Mouse (Mus musculus): ENCODE measurements around the gene Bricd5. TPM values are rescaled to one million over a fixed set of nuclear protein-coding genes. Genes with fewer than 3 reads are reported as not detected.

The Bricd5 gene
- total RNA-seq, 2 experiments from 2014 or later = 0.42 to 0.53 TPM

DNA sequence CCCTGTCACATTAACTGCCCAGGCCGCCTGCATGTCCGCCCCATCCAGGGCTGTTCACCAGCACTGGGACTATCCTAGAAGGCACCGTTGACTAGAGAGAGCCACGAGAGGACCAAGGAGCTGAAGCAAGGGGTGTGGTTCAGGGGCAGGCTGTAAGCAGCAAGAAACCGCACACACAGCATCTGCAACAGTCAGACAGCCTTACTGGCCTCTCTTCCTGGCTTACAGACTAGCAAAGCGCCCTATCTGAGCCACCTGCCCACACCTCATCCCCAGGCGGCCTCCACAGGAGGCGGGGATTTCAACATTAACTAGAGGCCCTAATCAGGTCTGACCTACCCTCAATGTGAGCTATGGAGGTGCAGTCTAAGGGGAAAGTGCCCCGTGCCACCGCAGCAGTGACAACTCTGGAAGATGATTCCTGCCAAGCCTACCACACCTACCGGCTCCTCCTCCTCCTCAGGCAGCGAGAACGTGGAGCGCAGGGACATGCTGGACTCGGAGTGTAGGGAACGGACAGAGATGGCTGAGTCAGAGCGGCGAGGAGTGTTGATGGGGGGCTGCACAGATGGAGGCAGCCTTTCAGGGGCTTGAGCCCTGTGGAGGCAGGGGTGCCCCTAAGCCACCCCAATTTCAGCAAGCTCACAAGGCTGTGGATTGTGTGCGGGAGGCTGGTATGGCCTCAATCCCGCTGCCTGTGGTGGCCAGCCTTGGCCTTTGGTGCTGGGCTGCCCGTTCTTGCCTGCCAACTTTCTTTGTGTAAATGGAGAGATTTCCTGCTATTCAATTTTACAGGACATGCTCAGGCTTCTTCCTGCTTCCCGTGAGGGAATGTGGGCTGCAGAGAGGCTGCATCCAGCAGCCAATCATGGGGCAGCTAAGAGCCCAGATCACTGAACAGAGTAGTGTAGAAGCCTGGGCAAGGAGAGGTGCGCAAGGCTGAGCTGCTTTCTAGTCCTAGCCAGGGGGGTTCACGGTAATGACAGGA lies 40.9 kb downstream of the Bricd5 start:
- no peak for DNase-seq (ENCODE audit: low spot score in 2 of 2)

DNA sequence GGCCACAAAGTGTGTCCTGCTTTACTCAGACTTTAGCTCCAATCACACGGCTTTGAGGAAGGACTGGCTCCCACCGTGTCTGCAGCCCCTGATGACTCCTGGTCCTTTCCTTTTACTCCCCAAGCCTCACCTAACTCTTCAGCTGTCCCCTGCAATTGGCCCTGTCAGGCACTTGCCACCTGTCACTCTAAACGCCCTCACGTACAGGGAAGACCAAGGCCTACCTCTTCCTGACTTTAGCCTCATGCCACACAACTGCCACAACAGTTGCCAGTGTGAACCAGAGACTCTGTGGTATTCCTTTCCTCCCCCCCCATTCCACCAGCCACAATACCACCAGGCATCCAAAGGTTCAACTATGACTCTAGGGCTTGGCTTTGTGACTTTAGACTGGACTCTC lies 46.8 kb downstream of the Bricd5 start:
- no peak for DNase-seq (ENCODE audit: low spot score in 2 of 2)

DNA sequence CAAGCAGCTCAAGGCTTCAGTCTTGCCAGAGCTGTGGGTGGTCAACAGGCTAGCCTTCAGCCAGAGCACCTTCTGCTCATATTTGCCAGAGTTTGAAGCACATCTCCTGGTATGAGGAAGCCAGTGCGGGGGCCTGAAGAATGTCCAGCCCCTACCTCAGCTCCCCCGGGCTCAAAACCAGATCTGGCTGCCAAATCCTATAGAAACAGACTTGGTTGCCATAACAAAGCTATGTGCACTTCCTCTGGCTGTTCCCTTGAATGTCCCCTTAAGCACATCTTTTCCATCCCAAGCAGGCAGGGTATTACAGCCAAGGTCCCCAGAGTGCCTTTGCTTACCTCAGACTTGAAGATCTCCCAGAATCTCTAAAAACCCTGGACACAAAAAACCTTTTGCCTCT lies 51.0 kb downstream of the Bricd5 start:
- no peak for DNase-seq (ENCODE audit: low spot score in 2 of 2)

Other genes with a start within 250 kb of the Bricd5 start
- 1 to 10 TPM; 2.2 to 2.3 TPM for gene Ccnf, start 222.4 kb upstream of the Bricd5 start, total RNA-seq (2021)
- gene Abca17, start 122.8 kb upstream of the Bricd5 start, total RNA-seq (2021) = under 1 TPM in 1 of 2 experiments, not detected in 1; 0.10 TPM
- gene Abca3, start 121.9 kb upstream of the Bricd5 start, total RNA-seq (2021) = 10 to 100 TPM; 23.2 to 27.7 TPM
- 10 to 100 TPM; 61.1 to 82.0 TPM for gene Rnps1, start 59.3 kb upstream of the Bricd5 start, total RNA-seq (2021)
- 100 to 1,000 TPM; 249 to 330 TPM for gene Eci1, start 47.2 kb upstream of the Bricd5 start, total RNA-seq (2021)
- 1 to 10 TPM; 2.8 to 4.0 TPM for gene Dnase1l2, start 30.8 kb upstream of the Bricd5 start, total RNA-seq (2021)
- 10 to 100 TPM; 21.9 to 23.1 TPM for gene E4f1, start 3.6 kb upstream of the Bricd5 start, total RNA-seq (2021)
- gene Pgp, start 3.5 kb upstream of the Bricd5 start, total RNA-seq (2021) = 10 to 100 TPM; 85.8 to 86.4 TPM
- 10 to 100 TPM; 24.6 to 26.5 TPM for gene Mlst8, start 5.2 kb downstream of the Bricd5 start, total RNA-seq (2021)
- gene Caskin1, start 14.7 kb downstream of the Bricd5 start, total RNA-seq (2021) = 10 to 100 TPM; 16.0 to 31.5 TPM
- 100 to 1,000 TPM; 101 to 105 TPM for gene Traf7, start 54.1 kb downstream of the Bricd5 start, total RNA-seq (2021)
- gene Rab26, start 60.3 kb downstream of the Bricd5 start, total RNA-seq (2021) = 1 to 10 TPM; 1.5 to 2.0 TPM
- gene Pkd1, start 76.0 kb downstream of the Bricd5 start, total RNA-seq (2021) = 10 to 100 TPM; 37.9 to 38.2 TPM
- gene Tsc2, start 158.7 kb downstream of the Bricd5 start, total RNA-seq (2021) = 100 to 1,000 TPM in 1 of 2 experiments, 10 to 100 TPM in 1; 93.3 to 111 TPM
- 1 to 10 TPM; 7.3 to 8.0 TPM for gene Nthl1, start 158.8 kb downstream of the Bricd5 start, total RNA-seq (2021)
- gene Slc9a3r2, start 176.4 kb downstream of the Bricd5 start, total RNA-seq (2021) = 10 to 100 TPM; 62.0 to 90.2 TPM
- gene Npw, start 184.6 kb downstream of the Bricd5 start, total RNA-seq (2021) = not detected
- gene Zfp598, start 195.8 kb downstream of the Bricd5 start, total RNA-seq (2021) = 10 to 100 TPM; 50.0 to 55.7 TPM
- 1 to 10 TPM; 2.2 to 3.3 TPM for gene Syngr3, start 216.1 kb downstream of the Bricd5 start, total RNA-seq (2021)
- 10 to 100 TPM; 31.9 to 33.9 TPM for gene Gfer, start 222.3 kb downstream of the Bricd5 start, total RNA-seq (2021)
- gene Noxo1, start 222.3 kb downstream of the Bricd5 start, total RNA-seq (2021) = 1 to 10 TPM; 2.8 to 3.9 TPM
- gene Tbl3, start 233.8 kb downstream of the Bricd5 start, total RNA-seq (2021) = 10 to 100 TPM; 30.2 to 32.4 TPM
- not detected for gene Rnf151, start 244.2 kb downstream of the Bricd5 start, total RNA-seq (2021)
- 100 to 1,000 TPM; 653 to 681 TPM for gene Rps2, start 244.2 kb downstream of the Bricd5 start, total RNA-seq (2021)

Measured in adrenal gland, adult 18-20 months (tissue).